Mouse (Mus musculus): ENCODE data around the gene Prkn. TPM values are rescaled to one million over a fixed set of nuclear protein-coding genes. Genes with fewer than 3 reads are reported as not detected.
"Not testable (repeated sequence)": the region's sequence is repeated elsewhere in the genome, so short reads cannot be mapped to it uniquely, and the experiment has no call there.

The Prkn gene
- total RNA-seq, 2 experiments from 2014 or later: 0.85 to 1.9 TPM

DNA sequence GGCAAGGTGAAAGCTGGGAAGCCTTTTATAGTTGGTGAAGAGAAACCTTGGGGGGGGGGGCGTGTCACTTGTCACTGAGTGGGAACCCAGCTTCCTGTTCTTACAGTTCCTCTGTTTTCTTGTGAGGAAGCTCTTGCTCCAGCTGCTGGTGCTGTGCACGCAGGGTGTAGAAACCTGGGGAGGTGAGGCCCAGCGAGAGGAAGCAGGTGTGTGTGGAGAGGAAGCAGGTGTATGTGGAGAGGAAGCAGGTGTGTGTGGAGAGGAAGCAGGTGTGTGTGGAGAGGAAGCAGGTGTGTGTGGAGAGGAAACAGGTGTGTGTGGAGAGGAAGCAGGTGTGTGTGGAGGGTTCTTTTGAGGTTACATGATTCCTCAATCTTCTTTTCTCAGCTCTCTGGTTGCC, 266.8 kb downstream of the Prkn start:
- no peak for ATAC-seq (replicated peaks; ENCODE audit: low FRiP score, poor library complexity, severe bottlenecking)

DNA sequence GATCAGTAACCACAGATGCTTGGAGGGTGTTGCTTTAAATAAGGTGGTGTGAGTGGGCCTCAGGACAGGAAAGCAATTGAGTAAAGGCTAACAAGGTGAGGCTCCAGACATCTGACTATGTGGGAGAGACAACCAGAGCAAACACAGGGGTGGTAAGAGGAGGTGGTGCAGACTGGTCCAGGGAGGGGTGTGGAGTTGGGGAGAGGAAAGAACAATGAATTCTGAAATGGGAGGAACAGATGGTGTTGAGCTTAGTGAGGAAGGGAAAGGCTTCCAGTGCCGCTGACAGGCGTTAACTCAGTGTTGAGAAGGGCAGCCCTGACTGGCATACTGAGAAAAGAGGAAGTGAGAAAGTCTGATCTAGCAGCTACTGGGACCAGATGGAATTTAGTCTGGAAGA, 267.7 kb downstream of the Prkn start:
- ATAC-seq (replicated peaks; ENCODE audit: low FRiP score, poor library complexity, severe bottlenecking): no peak

DNA sequence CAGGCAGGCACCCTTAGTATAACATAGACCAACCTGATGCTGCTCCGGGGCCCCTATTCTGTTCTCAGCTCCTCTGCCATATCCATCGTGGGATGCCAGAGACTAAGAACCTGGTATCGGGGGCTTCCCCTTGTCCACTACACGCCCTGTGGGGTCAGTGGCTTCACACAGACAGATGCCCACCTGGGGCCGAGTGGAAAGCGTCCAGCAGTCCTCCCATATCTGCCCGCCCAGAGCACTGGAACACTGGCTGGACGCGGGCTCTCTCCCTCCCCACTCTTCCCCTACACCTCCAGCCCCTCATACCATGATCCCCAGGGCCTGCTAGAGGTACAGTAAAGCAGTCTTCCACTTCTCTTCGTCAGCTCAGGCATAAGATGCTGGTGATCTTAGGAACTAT, 277.3 kb downstream of the Prkn start:
- no peak for ATAC-seq (replicated peaks; ENCODE audit: low FRiP score, poor library complexity, severe bottlenecking)

DNA sequence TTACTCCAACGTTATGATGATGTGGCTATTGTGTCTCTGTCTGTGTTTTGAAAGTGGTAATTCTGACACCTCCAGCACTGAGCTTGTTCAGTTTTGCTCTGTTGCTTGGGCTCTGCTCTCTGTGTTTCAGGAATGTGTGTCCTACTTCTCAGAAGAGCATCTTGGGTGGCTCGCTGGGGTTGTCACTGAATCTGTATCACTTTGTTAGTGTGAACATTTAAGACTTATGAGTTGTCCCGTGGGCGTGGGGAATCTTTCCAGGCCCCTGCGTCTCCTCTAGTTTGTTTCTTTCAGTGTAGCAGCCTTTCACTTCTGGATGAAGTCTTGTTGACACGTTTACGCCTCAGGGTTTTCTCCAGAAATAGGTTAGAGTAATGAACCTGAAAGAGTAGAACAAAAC, 283.9 kb downstream of the Prkn start:
- no peak for ATAC-seq (replicated peaks; ENCODE audit: low FRiP score, poor library complexity, severe bottlenecking)

DNA sequence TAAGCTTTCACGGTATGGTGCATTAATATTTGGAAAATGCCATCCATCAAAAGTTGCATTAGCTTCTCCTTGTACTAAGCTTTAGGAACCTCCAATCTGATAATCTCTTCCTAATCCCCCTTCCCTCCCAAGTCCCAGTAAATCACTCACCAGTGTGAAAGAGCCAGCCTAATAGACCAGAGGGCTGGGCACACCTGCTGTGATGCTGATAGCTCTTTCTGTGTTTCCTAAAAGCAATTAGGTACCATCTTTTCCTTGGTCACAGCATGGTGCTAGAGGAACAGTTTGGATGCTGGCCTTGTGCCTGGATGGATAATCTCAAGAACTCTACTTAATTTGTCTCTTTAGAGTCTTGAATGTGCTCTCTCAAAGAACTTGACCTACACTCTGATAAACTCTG, 287.0 kb downstream of the Prkn start:
- no peak for ATAC-seq (replicated peaks; ENCODE audit: low FRiP score, poor library complexity, severe bottlenecking)

DNA sequence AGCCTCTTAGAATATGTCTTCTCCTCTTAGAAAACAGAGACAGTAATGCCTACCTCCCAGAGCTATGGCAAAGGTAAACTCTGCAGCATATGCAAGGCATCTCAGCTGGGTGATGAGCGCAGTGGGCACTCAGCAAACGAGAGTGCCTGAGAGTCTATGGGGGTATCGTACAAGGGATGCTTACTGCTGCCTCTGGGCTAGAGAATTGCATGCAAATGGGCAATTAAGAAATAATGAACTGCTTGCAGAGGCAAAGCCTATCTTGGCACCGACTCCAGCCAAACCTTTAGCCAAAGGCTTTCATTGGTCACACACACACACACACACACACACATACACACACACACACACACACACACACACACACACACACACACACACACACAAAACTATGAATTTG, 290.7 kb downstream of the Prkn start:
- ATAC-seq (replicated peaks; ENCODE audit: low FRiP score, poor library complexity, severe bottlenecking): no peak

DNA sequence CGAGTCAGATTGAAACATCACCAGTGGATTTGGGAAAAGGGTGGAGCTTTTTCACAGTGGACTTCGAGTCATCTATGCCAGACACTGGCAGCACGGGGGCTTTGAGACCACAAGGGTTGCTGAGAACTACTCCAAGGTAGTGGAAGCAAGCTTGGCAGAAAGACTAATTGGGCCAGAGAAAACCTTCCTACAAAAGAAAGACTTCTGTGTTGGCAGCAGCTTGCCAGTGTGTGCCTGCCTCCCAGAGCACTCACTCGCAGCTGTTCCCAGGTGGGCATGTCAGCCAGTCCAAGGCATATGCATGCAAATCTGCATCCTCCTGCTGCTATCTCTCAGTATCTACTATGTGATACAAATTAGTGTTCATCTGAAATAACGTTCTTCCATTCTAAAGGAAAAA, 302.1 kb downstream of the Prkn start:
- ATAC-seq (replicated peaks; ENCODE audit: low FRiP score, poor library complexity, severe bottlenecking): no peak

DNA sequence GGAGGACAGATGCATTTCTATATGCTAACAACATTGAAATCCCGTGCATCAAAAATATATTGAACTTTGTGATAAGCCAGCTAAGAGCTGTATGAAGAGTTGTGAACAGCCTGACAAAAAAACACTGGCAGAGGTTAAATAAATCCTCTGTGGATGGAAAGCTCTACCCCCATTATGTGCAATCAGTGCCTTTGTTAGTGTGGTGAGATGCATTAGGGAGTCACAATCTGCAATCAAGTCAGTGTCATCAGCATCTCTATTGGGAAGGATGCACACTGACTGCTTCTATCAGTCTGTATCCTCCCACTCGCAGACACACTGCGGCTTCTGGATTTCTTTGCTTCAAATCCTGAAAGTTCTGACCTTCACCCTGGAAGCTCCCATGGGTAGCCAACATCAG, 315.9 kb downstream of the Prkn start:
- no peak for ATAC-seq (replicated peaks; ENCODE audit: low FRiP score, poor library complexity, severe bottlenecking)

DNA sequence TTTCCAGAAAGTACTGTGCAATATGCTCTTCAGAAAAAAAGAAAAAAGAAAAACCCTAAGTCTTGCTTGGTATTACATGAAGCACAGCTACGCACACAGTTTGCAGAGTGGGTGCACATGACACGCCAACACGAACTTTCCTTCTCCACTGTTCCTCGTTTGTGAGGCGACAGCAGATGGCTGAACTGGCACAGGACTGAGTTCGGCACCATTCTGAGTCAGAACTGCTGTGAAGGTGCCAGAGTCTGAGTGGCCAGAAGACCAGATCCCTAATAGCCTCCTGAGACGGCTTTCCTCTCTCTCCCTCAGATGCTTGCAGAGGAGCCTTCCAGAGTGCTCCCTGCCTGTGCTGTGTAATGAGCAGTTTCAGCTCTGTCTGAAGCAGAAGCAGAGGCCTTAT, 317.4 kb downstream of the Prkn start:
- no peak for ATAC-seq (replicated peaks; ENCODE audit: low FRiP score, poor library complexity, severe bottlenecking)

DNA sequence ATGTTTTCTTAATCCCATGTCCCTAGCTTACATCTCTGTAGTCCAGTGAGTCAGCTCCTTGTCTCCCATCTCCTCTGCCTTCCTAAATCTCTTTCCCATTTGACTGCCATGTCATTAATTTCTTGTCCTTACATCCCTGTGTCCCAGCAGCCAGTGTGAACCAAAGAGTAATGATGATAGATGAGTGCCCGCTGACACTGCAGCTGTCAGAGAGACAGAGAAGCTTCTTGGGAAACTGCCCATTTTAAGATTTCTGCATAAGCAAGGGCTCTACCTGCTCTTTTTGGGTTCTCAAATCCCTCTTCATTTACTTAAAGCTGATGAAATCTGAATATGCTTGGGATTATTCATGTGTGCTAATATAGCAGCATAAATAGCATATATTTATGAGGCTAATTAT, 321.3 kb downstream of the Prkn start:
- ATAC-seq (replicated peaks; ENCODE audit: low FRiP score, poor library complexity, severe bottlenecking): no peak

DNA sequence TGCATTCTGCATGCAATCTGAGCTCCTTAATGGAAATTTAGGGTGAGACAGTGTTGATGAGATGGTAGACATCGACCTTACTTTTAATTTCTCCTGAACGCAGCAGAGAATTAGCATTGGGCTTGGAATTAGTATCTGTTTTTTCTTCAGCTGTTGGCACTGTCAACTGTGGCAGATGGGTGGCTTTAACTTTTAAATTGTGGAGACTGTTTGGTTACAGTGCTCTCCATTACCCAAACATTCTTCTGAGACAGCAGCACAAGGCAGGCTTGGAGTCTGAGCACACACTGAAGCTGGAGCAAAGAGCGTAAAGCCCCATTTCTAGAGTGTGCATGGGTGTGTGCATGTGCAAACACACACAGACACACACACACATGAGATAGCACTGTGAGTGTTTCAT, 322.6 kb downstream of the Prkn start:
- no peak for ATAC-seq (replicated peaks; ENCODE audit: low FRiP score, poor library complexity, severe bottlenecking)

DNA sequence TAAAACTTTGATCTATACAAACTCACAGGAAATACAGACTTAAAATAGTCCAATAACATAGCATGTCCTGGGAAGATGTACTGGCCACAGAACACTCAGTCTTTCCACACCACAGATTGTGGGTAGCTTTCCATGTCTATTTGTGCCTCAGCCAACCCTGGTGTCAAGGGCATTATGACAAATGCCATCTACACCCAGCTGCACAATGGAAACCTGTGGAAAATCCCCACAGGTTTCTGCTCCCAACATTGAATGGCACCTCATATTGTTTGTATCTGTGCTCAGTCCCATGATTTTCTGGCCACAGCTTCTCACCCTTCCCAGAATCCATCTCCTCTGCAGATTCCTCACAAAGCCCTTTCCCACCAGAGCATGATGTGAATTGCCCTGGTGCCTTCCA, 347.2 kb downstream of the Prkn start:
- ATAC-seq (replicated peaks; ENCODE audit: low FRiP score, poor library complexity, severe bottlenecking): no peak

DNA sequence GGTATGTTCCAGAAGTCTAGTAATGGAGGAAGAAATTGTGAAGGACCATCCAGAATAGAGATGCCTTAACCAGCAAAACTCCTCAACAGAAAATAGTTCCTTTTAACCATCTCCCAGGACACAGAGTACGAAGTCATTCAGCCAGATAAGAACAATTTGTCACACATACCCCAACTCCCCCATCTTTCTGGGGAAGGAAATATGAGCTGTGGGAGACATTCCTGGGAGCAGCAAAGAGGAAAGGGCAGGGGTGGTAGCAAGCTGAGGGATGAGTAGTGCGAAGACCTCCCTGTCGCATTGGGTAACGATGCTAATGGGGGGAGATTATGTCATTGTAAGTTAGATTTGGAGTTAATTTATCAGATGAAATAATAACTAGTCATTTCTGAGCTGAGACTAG, 348.3 kb downstream of the Prkn start:
- ATAC-seq (replicated peaks; ENCODE audit: low FRiP score, poor library complexity, severe bottlenecking): no peak

DNA sequence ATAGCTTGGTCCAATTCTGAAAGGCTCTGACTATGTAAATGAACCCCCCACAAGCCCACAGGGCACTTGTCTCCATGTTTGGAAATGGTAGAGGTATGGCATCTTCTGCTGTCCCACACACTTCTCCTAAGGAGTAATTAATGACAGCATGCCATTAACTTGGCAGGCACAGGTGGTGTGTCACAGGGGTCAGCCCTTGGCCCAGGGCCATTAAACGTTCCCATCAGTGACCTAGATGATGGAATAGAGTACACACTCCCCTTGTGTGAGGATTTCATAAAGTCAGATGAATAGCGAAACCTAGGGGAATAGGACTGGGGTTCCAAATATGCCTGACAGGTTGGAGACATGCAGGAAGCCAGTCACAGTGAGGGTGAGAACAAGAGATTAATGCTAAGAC, 350.1 kb downstream of the Prkn start:
- ATAC-seq (replicated peaks; ENCODE audit: low FRiP score, poor library complexity, severe bottlenecking): no peak

DNA sequence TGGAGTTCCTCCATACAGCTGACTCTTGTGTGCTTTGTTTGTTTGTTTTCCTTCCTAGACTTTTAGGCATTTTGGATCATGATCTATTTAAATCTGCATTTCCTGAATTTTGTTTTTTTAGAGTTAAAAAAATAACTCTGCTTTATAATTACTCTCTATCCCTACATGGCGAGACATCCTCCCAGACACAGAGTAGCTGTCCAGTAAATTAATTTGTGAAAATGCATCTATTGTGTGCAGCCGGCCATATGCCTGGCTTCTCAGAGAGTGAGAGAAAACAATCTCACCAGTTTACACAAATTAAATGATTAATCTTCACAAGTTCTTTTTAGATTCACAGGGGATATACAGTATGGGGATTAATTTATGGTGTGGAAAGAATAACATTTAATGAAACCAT, 357.9 kb downstream of the Prkn start:
- no peak for ATAC-seq (replicated peaks; ENCODE audit: low FRiP score, poor library complexity, severe bottlenecking)

DNA sequence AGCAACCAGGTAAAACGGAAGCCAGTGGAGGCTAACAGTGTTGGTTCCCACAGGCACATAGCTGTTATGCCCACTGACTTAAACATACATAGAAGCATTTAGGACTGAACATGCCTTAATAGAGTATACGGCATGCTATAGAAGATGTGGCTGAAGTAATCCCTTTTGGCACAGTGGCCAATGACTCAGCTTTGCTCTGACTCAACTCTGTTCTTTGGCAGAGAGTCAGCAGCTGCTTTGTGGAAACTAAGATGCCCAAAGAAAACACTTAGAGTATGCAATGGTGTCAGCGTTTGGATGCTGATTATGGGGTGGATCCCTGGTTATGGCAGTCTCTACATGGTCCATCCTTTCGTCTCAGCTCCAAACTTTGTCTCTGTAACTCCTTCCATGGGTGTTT, 368.9 kb downstream of the Prkn start:
- ATAC-seq (replicated peaks; ENCODE audit: low FRiP score, poor library complexity, severe bottlenecking): not testable (repeated sequence)

DNA sequence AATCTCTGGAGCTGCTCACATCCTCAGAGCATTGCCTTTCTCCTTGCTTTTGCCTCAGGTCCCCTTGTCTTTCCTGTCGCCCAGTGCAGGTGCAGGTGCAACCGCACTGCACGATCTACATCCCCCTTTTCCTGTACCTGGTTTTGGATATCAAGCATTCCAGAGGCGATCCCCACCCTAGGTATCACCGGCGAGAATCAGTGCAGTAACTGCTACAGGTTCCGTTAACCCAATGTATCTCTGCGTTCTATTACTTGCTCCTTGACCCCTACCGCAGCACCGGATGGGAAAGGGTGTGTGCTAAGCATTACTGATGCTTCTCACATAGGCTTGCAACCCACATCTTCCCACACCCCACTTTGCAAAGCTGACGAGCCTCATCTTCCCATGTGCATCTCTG, 370.8 kb downstream of the Prkn start:
- ATAC-seq (replicated peaks; ENCODE audit: low FRiP score, poor library complexity, severe bottlenecking): no peak

DNA sequence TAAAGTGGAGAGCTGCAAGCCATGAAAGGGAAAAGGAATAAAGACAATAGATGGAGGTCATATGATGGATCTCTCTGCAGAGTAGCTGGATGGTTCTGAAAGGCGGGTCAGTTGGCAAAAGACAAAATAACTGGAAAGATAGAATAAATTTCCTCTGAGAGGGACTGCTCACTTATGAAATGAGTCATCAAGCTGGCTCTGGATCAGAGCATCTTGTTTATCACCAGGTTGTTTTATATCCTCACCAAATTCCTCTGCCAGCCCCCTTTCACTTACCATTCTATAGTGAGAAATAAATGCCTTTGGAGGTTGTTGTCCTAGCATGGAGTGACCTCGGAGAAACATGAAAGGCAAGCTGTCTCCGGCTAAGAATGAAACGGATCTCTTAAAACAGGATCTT, 371.4 kb downstream of the Prkn start:
- ATAC-seq (replicated peaks; ENCODE audit: low FRiP score, poor library complexity, severe bottlenecking): no peak

DNA sequence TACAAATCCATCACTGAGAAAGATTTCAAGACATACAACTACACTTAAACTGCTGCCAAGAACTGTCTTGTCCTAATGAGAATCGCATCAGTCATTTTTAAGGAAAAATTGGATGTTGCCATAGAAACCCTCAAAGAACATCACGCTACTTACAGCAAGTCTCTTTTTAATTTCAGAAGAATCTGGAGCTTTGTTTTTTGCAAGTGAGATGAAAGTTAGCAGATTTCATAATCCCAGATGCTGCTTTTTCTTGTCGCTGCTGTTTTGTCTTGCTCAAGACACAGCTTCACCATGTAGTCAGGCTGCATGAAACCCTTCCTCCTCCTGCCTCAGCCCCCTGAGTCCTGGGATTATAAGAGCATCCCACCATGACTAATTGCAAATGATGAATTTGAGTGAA, 373.5 kb downstream of the Prkn start:
- ATAC-seq (replicated peaks; ENCODE audit: low FRiP score, poor library complexity, severe bottlenecking): no peak

DNA sequence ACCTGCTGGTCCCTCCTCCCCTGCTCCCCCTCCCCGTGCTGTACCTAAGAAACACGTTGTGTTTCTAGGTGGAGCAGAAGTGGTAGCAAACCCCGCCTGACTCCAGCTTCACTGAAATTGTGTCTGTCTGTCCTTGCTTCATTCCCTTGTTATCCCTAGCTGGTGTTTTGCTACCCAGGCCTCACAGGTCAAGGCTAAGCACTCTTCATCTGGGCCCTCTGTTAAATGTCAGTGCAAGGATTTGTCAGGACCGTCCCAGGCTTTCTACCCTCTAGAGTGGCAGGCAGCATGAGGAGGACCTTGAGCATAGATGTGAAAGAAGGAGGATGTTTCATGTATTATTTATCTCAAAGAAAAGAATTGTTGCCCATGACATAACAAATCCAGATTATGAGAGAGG, 388.8 kb downstream of the Prkn start:
- ATAC-seq (replicated peaks; ENCODE audit: low FRiP score, poor library complexity, severe bottlenecking): no peak

DNA sequence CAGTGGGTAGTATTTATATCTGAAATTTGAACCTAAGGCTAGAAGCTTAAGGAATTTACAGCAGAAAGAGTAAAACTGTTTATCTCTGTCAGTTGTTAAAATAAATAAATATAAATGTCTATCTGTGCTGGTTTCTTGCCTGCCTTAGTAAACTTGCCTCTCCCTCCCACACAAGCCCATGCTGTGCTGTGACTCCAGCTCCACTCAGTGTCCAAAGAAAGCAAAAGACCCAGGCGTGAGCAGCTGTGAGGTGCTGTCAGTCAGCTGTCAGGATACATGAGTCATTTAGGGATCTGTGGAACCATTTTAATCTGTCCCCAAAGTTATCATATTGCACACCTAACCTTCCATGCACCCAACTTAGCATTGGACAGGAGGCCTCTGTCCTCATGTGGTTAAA, 389.2 kb downstream of the Prkn start:
- no peak for ATAC-seq (replicated peaks; ENCODE audit: low FRiP score, poor library complexity, severe bottlenecking)

DNA sequence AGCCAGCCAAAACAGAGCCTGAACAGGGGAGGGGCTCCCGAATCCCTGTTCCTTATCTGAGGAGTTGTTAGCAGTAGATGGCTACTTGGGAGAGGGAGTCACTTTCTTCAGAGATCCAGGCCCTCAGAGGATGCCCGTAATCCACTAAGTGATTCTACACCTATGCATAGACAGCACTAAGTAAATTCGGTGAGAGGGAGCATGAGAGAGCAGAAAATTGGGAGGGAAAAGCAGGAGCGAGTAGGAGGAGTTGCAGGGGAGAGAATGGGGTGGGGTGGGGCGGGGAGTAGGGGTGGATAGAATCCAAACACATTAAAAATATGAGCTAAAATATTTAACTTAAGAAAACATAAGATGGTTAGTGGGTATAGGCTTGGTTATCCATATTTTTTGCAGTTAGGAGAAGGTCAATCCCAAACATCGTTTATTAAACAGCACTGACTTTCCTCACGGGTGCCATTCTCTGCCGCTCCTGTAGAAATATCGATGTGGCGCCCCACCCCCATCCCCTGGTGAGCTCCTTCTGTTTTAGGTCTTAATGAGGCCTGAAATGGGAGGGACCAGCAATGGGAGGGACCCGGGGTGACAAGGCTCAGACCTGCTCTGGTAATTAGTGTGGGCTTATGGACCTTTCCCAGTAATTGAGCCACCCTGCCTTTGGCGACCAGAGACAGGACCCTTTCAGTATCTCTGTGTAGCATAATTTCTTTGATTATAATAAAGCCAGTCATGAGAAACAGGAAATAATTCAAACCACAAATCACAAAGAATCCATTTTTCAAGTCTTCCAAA, 390.6 kb downstream of the Prkn start:
- ATAC-seq (replicated peaks; ENCODE audit: low FRiP score, poor library complexity, severe bottlenecking): no peak
